Mouse (Mus musculus): ENCODE results near the gene Snx19. TPM values are rescaled to one million over a fixed set of nuclear protein-coding genes. Genes with fewer than 3 reads are reported as not detected.

Gene Snx19
- polyA plus RNA-seq, 1 experiment = 8.0 TPM

GRCm38 (mm10) chr9:30485161-30485560 lies 58.3 kb downstream of the Snx19 start:
- Histone ChIP-seq H3K9ac (ENCODE audit: low read depth, poor library complexity, severe bottlenecking) (no peak overlapping the region), H3K27ac (ENCODE audit: insufficient read depth, low read length) (no peak overlapping the region), H3K4me3 (ENCODE audit: low read depth, low read length) (no peak overlapping the region), H3K9me3 (replicated peaks; ENCODE audit: control insufficient read depth, insufficient read depth, low read length, poor library complexity, severe bottlenecking) (no peaks in the 10 kb centered on the region), H3K36me3 (ENCODE audit: control insufficient read depth, insufficient read depth, low read length, poor library complexity, severe bottlenecking) (no peaks in the 10 kb centered on the region), H3K4me1 (ENCODE audit: control insufficient read depth, insufficient read depth, low read length) (no peaks in the 10 kb centered on the region), H3K27me3 (ENCODE audit: control insufficient read depth, insufficient read depth, low read length, poor library complexity, severe bottlenecking) (no peaks in the 10 kb centered on the region)
- no peak for TF ChIP-seq CTCF (IDR thresholded peaks at IDR 0.05; ENCODE audit: low read depth, low read length)
- TF ChIP-seq POLR2A (IDR thresholded peaks at IDR 0.05; ENCODE audit: insufficient read depth, low read length) = no peak
- TF ChIP-seq EP300 (IDR thresholded peaks at IDR 0.05; ENCODE audit: insufficient read depth, low read depth, low read length) = no peak

GRCm38 (mm10) chr9:30488384-30488783 lies 61.5 kb downstream of the Snx19 start:
- H3K27me3 ChIP-seq (ENCODE audit: control insufficient read depth, insufficient read depth, low read length, poor library complexity, severe bottlenecking) = no peaks in the 10 kb centered on the region
- no peaks in the 10 kb centered on the region for H3K36me3 ChIP-seq (ENCODE audit: control insufficient read depth, insufficient read depth, low read length, poor library complexity, severe bottlenecking)
- no peaks in the 10 kb centered on the region for H3K9me3 ChIP-seq (replicated peaks; ENCODE audit: control insufficient read depth, insufficient read depth, low read length, poor library complexity, severe bottlenecking)
- no peak overlapping the region for H3K4me3 ChIP-seq (ENCODE audit: low read depth, low read length)
- no peak for TF ChIP-seq EP300 (IDR thresholded peaks at IDR 0.05; ENCODE audit: insufficient read depth, low read depth, low read length)
- no peak overlapping the region for H3K9ac ChIP-seq (ENCODE audit: low read depth, poor library complexity, severe bottlenecking)
- no peak overlapping the region for H3K27ac ChIP-seq (ENCODE audit: insufficient read depth, low read length)
- no peaks in the 10 kb centered on the region for H3K4me1 ChIP-seq (ENCODE audit: control insufficient read depth, insufficient read depth, low read length)

DNA sequence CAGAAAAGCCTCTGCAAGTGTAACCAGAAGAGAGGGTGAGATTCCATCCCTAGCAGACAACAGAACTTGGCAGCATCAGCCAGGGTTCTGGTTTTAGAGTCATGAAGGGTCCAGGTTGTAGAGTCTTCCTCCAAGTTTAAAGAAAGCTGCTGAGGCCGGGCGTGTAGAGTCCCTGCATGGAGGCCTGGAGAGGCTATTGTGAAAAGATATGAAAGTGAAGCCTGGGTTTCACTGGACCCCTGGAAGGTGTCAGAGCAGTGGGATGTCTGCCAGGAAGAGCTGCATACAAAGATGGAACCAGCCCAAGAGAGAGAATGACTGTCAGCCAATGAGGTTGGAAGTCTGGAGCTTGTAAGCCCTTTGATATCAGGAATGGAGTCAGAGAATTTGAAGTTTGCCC lies 67.5 kb downstream of the Snx19 start:
- Histone ChIP-seq H3K27ac (ENCODE audit: insufficient read depth, low read length) (no peak overlapping the region), H3K4me3 (ENCODE audit: low read depth, low read length) (no peak overlapping the region), H3K4me1 (ENCODE audit: control insufficient read depth, insufficient read depth, low read length) (no peaks in the 10 kb centered on the region), H3K27me3 (ENCODE audit: control insufficient read depth, insufficient read depth, low read length, poor library complexity, severe bottlenecking) (no peaks in the 10 kb centered on the region), H3K9ac (ENCODE audit: low read depth, poor library complexity, severe bottlenecking) (no peak overlapping the region), H3K9me3 (replicated peaks; ENCODE audit: control insufficient read depth, insufficient read depth, low read length, poor library complexity, severe bottlenecking) (no peaks in the 10 kb centered on the region), H3K36me3 (ENCODE audit: control insufficient read depth, insufficient read depth, low read length, poor library complexity, severe bottlenecking) (no peaks in the 10 kb centered on the region)
- TF ChIP-seq CTCF (IDR thresholded peaks at IDR 0.05; ENCODE audit: low read depth, low read length) = no peak
- TF ChIP-seq POLR2A (IDR thresholded peaks at IDR 0.05; ENCODE audit: insufficient read depth, low read length) = no peak
- no peak for TF ChIP-seq EP300 (IDR thresholded peaks at IDR 0.05; ENCODE audit: insufficient read depth, low read depth, low read length)

- Histone ChIP-seq H3K36me3 (ENCODE audit: control insufficient read depth, insufficient read depth, low read length, poor library complexity, severe bottlenecking) (no peaks in the 10 kb centered on the region), H3K9me3 (replicated peaks; ENCODE audit: control insufficient read depth, insufficient read depth, low read length, poor library complexity, severe bottlenecking) (no peaks in the 10 kb centered on the region), H3K4me3 (ENCODE audit: low read depth, low read length) (no peak overlapping the region), H3K27ac (ENCODE audit: insufficient read depth, low read length) (no peak overlapping the region), H3K9ac (ENCODE audit: low read depth, poor library complexity, severe bottlenecking) (no peak overlapping the region), H3K27me3 (ENCODE audit: control insufficient read depth, insufficient read depth, low read length, poor library complexity, severe bottlenecking) (no peaks in the 10 kb centered on the region), H3K4me1 (ENCODE audit: control insufficient read depth, insufficient read depth, low read length) (no peaks in the 10 kb centered on the region)
- TF ChIP-seq CTCF (IDR thresholded peaks at IDR 0.05; ENCODE audit: low read depth, low read length) = no peak
- TF ChIP-seq EP300 (IDR thresholded peaks at IDR 0.05; ENCODE audit: insufficient read depth, low read depth, low read length) = no peak
- no peak for TF ChIP-seq POLR2A (IDR thresholded peaks at IDR 0.05; ENCODE audit: insufficient read depth, low read length)
These were observed 82.1 kb downstream of the Snx19 start for GRCm38 (mm10) chr9:30508966-30509365.

DNA sequence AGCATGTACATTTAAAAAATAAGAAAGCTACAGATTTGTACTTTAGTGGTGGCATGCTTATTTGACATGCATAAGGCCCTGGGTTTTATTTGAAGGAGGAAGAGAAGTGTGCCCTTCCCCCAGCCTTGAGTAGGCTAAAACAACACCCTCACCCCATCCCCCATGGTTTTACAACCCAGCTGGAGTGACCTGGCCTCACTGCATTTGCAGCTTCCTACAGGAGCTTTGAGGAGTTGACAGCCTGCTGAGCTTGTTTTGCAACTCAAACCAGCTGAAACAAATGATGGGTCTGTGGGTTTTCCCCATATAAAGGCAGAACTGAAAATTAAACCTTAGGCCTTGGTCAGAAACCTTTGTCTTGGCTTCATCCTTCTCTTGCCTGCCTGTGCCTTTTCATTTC lies 89.0 kb downstream of the Snx19 start:
- H3K27ac ChIP-seq (ENCODE audit: insufficient read depth, low read length) = no peak overlapping the region
- H3K9ac ChIP-seq (ENCODE audit: low read depth, poor library complexity, severe bottlenecking) = no peak overlapping the region
- peaks cover 3% of the 10 kb centered on the region for H3K4me1 ChIP-seq (ENCODE audit: control insufficient read depth, insufficient read depth, low read length)
- H3K4me3 ChIP-seq (ENCODE audit: low read depth, low read length) = no peak overlapping the region
- H3K9me3 ChIP-seq (replicated peaks; ENCODE audit: control insufficient read depth, insufficient read depth, low read length, poor library complexity, severe bottlenecking) = peaks cover 3% of the 10 kb centered on the region; the same call in 1 of the 2 replicates
- no peaks in the 10 kb centered on the region for H3K36me3 ChIP-seq (ENCODE audit: control insufficient read depth, insufficient read depth, low read length, poor library complexity, severe bottlenecking)
- H3K27me3 ChIP-seq (ENCODE audit: control insufficient read depth, insufficient read depth, low read length, poor library complexity, severe bottlenecking) = no peaks in the 10 kb centered on the region
- peak; percentile 95 for TF ChIP-seq EP300 (IDR thresholded peaks at IDR 0.05; ENCODE audit: insufficient read depth, low read depth, low read length)
- no peak for TF ChIP-seq CTCF (IDR thresholded peaks at IDR 0.05; ENCODE audit: low read depth, low read length)

Data from ES-Bruce4 (cell line).